Mouse (Mus musculus) hindbrain, embryonic 14.5 days (tissue): ENCODE measurements at regions not wholly inside any gene's neighbourhood (a gene's known extent, or its start where the extent isn't known, plus 50 kb on each side); places are given as distances from the start of the nearest gene placed in this dataset.

Source experiments
- ATAC-seq: fragments of 200-750 bp; cut with Nextera tagmentation; 2 replicates; pipeline ENCODE4 v1.8.0; 2017; ENCODE audit warnings: moderate number of reproducible peaks, mild to moderate bottlenecking, moderate TSS enrichment, moderate library complexity; ENCODE audit not compliant: low FRiP score
- DNase-seq: peaks from one replicate; pipeline ENCODE4 v3.0.0-alpha.2; 2015; ENCODE audit warnings: low spot score
- H3K27ac ChIP-seq: fragments of 300-500 bp; sonication (generic); 2 replicates; pipeline ENCODE4 v1.5.1; 2014; ENCODE audit warnings: mild to moderate bottlenecking, moderate library complexity
- H3K27me3 ChIP-seq: fragments of 300-500 bp; sonication (generic); 2 replicates; pipeline ENCODE4 v1.6.1; 2014; ENCODE audit warnings: mild to moderate bottlenecking, low read length, mixed read lengths; ENCODE audit not compliant: control insufficient read depth, insufficient read depth
- H3K36me3 ChIP-seq: fragments of 300-500 bp; sonication (generic); replicated peaks from 2 replicates; pipeline ENCODE4 v1.6.1; 2014; ENCODE audit not compliant: control insufficient read depth, insufficient read depth
- H3K4me1 ChIP-seq: fragments of 300-500 bp; sonication (generic); replicated peaks from 2 replicates; pipeline ENCODE4 v1.6.1; 2014; ENCODE audit warnings: antibody characterized with exemption, low read length, mixed read lengths; ENCODE audit not compliant: control insufficient read depth, insufficient read depth
- H3K4me2 ChIP-seq: fragments of 300-500 bp; sonication (generic); replicated peaks from 2 replicates; pipeline ENCODE4 v1.6.1; 2014; ENCODE audit warnings: mild to moderate bottlenecking, moderate library complexity
- H3K4me3 ChIP-seq: fragments of 300-500 bp; sonication (generic); replicated peaks from 2 replicates; pipeline ENCODE4 v1.5.1; 2014; ENCODE audit warnings: mild to moderate bottlenecking, low read length
- H3K9ac ChIP-seq: fragments of 300-500 bp; sonication (generic); 2 replicates; pipeline ENCODE4 v1.6.1; 2014
- H3K9me3 ChIP-seq: fragments of 300-500 bp; sonication (generic); 2 replicates; pipeline ENCODE4 v1.6.1; 2016; ENCODE audit warnings: low read length; ENCODE audit not compliant: control insufficient read depth
- WGBS: fragments of 180-500 bp; shearing (Covaris S2); extraction: QIAGEN DNeasy Blood & Tissue Kit; methylation state at CpG from one replicate; pipeline ENCODE4 v1.1.7; 2014; 5-methylcytosine and 5-hydroxymethylcytosine counted together

GRCm38 (mm10) chr9:116332485-116333118 lies 157.4 kb upstream of the Tgfbr2 start:
- Histone ChIP-seq H3K4me1 (0 out of 2 replicates have a peak, but pooled peaks cover 2% of the 10 kb centered on the region), H3K36me3 (no peaks in the 10 kb centered on the region), H3K4me2 (no peak overlapping the region), H3K9me3 (no peaks in the 10 kb centered on the region), H3K4me3 (no peak overlapping the region), H3K27me3 (no peaks in the 10 kb centered on the region), H3K9ac (no peak overlapping the region), H3K27ac (no peak overlapping the region)
- DNase-seq, result no peak
- WGBS, result 94% methylated on average over 5 of the region's 5 CpGs
- ATAC-seq, result no peak

- ATAC-seq, result no peak
- WGBS, result 90% methylated on average over 2 of the region's 2 CpGs
- 0 out of 2 replicates have a peak, but pooled peaks cover 2% of the 10 kb centered on the region for H3K4me1 ChIP-seq
- DNase-seq, result no peak
- H3K36me3 ChIP-seq, result no peaks in the 10 kb centered on the region
- H3K9me3 ChIP-seq, result no peaks in the 10 kb centered on the region
- H3K27me3 ChIP-seq, result no peaks in the 10 kb centered on the region
- no peak overlapping the region for H3K4me3 ChIP-seq
- H3K4me2 ChIP-seq, result no peak overlapping the region
- H3K27ac ChIP-seq, result no peak overlapping the region
- no peak overlapping the region for H3K9ac ChIP-seq
Observed at GRCm38 (mm10) chr9:116331406-116331805, 156.2 kb upstream of the Tgfbr2 start.

DNA sequence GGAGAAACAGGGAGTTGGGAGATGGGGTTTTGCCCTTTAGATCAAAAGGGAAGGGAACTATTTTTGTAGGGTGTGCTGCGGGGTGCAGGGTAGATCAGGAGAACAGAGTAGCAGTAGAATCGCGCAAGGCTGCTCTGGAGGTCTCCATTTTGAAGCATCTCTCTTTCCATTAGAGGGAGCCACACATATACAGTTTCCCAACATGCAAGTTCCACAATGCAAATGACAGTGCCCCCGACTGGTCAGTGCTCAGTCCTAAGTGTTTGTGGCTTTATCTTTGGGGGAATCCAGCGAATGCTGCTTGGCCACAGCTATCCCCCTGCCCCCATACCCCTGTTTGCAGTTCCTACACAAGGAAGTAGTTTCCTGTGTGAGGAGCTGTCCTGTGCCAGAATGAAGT lies 155.6 kb upstream of the Tgfbr2 start:
- 71% methylated on average over 5 of the region's 5 CpGs for WGBS

GRCm38 (mm10) chr9:116329147-116329546 lies 154.0 kb upstream of the Tgfbr2 start:
- DNase-seq (no peak), ATAC-seq (no peak)
- Histone ChIP-seq H3K36me3 (no peaks in the 10 kb centered on the region), H3K9me3 (no peaks in the 10 kb centered on the region), H3K4me1 (0 out of 2 replicates have a peak, but pooled peaks cover 2% of the 10 kb centered on the region), H3K27me3 (no peaks in the 10 kb centered on the region), H3K4me2 (no peak overlapping the region), H3K27ac (no peak overlapping the region), H3K9ac (no peak overlapping the region), H3K4me3 (no peak overlapping the region)
- WGBS, result 89% methylated on average over 5 of the region's 5 CpGs

More for the DNA sequence above, 155.6 kb upstream of the Tgfbr2 start:
- no peak overlapping the region for H3K4me2 ChIP-seq
- no peaks in the 10 kb centered on the region for H3K36me3 ChIP-seq
- H3K27me3 ChIP-seq, result no peaks in the 10 kb centered on the region
- no peak overlapping the region for H3K27ac ChIP-seq
- no peaks in the 10 kb centered on the region for H3K9me3 ChIP-seq
- H3K9ac ChIP-seq, result no peak overlapping the region
- DNase-seq (no peak), ATAC-seq (no peak)
- 0 out of 2 replicates have a peak, but pooled peaks cover 2% of the 10 kb centered on the region for H3K4me1 ChIP-seq
- H3K4me3 ChIP-seq, result no peak overlapping the region

DNA sequence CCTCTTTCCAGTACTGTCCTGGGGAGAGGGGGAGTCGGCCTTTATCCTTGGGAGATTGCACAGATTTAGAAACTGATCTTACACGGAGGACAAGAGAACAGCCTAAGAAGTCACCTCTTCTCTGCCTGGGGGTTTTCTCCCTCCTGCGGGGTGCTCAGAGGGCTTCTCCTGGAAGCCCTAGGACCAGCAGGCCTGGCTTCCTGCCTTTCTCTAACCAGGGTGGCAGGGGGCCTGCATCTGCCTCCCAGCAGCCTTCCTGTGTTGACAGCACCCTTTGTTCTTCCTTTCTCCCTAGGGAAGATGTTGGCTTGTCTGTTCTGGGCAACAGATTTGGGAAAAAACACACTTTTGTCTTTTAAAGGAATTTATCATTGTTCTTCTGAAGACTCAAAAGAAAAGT lies 153.0 kb upstream of the Tgfbr2 start:
- 20% methylated on average over 3 of the region's 3 CpGs for WGBS
- ATAC-seq, result no peak

DNA sequence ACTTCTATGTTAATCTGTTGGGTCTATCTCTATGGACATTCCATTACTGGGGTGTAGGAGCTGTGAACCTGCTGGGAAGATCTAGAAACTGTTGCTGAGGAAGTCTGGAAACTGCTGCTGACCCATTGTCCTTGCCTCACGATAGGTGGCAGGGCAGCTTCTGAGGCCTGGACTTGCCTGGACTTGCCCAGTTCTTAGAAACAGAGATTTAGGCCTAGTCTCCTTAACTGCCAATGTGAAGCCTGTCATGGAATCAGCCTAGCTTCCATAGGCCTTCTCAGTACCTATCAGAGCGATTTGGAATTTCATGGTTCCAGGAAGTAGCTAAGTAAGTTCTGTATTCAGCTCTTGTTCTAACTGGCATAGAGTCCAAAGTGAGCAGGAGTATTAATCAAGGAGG lies 151.9 kb upstream of the Tgfbr2 start:
- Histone ChIP-seq H3K27ac (no peak overlapping the region), H3K4me2 (no peak overlapping the region), H3K4me3 (no peak overlapping the region), H3K36me3 (no peaks in the 10 kb centered on the region), H3K4me1 (0 out of 2 replicates have a peak, but pooled peaks cover 2% of the 10 kb centered on the region), H3K9me3 (no peaks in the 10 kb centered on the region), H3K27me3 (no peaks in the 10 kb centered on the region), H3K9ac (no peak overlapping the region)
- ATAC-seq (no peak), DNase-seq (no peak)
- 86% methylated on average over 2 of the region's 2 CpGs for WGBS

More for the DNA sequence above, 153.0 kb upstream of the Tgfbr2 start:
- Histone ChIP-seq H3K27me3 (no peaks in the 10 kb centered on the region), H3K4me1 (0 out of 2 replicates have a peak, but pooled peaks cover 2% of the 10 kb centered on the region), H3K9me3 (no peaks in the 10 kb centered on the region), H3K4me2 (no peak overlapping the region), H3K9ac (no peak overlapping the region), H3K27ac (peak overlapping the region; percentile 21; the same call in 1 of the 2 replicates), H3K4me3 (no peak overlapping the region), H3K36me3 (no peaks in the 10 kb centered on the region)
- DNase-seq, result no peak

DNA sequence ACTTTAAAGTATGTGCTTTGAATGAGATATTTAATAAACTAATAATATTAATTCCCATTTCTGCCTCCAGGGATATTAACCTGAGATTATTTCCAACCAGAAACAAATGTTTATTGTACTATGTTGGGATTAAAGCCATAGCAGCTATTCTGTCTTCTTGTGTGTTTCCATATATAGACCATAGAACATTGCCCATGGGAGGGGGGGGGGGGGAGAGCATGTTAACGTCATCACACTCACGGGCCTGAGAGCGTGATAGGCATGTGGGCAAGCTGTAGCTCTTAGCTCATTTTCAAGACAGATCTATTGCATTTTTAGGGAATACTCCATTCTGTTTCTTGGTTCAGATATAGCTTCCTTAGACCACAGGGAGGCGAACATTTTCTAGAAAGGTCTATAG lies 149.8 kb upstream of the Tgfbr2 start:
- Histone ChIP-seq H3K27me3 (no peaks in the 10 kb centered on the region), H3K9me3 (no peaks in the 10 kb centered on the region), H3K36me3 (no peaks in the 10 kb centered on the region), H3K27ac (no peak overlapping the region), H3K4me2 (no peak overlapping the region), H3K4me3 (no peak overlapping the region), H3K9ac (no peak overlapping the region), H3K4me1 (0 out of 2 replicates have a peak, but pooled peaks cover 2% of the 10 kb centered on the region)
- WGBS, result 85% methylated on average over 4 of the region's 4 CpGs
- ATAC-seq (no peak), DNase-seq (no peak)

DNA sequence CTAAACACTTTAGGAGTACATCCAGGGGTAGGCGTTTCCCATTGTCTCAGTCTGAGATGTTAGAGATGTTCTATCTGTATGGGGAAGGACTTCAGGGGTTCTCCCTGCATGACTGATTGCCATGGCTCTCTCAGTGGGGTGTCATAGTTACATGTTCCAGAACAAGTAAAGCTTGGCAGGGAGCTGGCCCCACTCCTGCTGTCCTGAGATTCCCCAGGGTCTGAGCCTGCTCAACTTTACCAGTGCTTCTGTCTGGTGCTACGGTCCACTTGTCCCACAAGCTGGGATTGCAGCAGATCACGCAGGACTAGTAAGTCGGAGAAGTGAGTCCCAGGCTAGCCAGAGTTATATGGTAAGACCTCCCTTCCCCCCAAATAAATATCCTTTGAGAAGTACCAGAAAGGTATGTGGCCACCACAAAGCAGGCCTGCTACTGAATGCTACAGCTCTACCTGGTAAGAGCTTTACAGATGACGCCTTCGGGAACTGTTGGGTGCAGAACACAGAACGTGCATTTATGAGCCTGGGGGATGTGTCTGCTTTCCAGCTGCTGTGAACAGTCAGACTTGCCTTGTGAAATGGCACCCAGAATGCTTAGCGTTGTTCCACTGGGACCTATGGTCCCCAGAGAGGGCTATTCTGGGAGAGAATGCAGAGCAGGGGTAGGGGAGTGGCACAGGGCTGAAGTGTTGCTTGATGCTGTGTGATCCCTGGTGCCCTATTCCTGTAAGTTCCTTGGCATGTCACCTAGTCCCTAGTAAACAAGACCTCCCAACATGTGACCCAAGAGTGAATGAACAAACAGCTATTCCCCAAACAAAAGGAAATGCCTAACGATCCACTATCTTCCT lies 148.9 kb upstream of the Tgfbr2 start:
- H3K9me3 ChIP-seq, result no peaks in the 10 kb centered on the region
- ATAC-seq (no peak), DNase-seq (no peak)
- H3K4me2 ChIP-seq, result no peak overlapping the region
- no peak overlapping the region for H3K4me3 ChIP-seq
- no peaks in the 10 kb centered on the region for H3K27me3 ChIP-seq
- 0 out of 2 replicates have a peak, but pooled peaks cover 2% of the 10 kb centered on the region for H3K4me1 ChIP-seq
- H3K9ac ChIP-seq, result no peak overlapping the region
- no peak overlapping the region for H3K27ac ChIP-seq
- H3K36me3 ChIP-seq, result no peaks in the 10 kb centered on the region
- 80% methylated on average over 9 of the region's 9 CpGs for WGBS

GRCm38 (mm10) chr9:116321908-116322307 lies 146.7 kb upstream of the Tgfbr2 start:
- H3K4me2 ChIP-seq, result no peak overlapping the region
- H3K27me3 ChIP-seq, result no peaks in the 10 kb centered on the region
- no peak overlapping the region for H3K4me3 ChIP-seq
- no peak overlapping the region for H3K9ac ChIP-seq
- no peak for DNase-seq
- H3K9me3 ChIP-seq, result no peaks in the 10 kb centered on the region
- no peak for ATAC-seq
- whole genome bisulfite sequencing, result 89% methylated on average over 6 of the region's 6 CpGs
- H3K4me1 ChIP-seq, result no peaks in the 10 kb centered on the region
- H3K36me3 ChIP-seq, result no peaks in the 10 kb centered on the region
- no peak overlapping the region for H3K27ac ChIP-seq
